Mouse (Mus musculus) gastrocnemius, adult 8-10 months (tissue): Measurements from ENCODE around the gene AF067061. TPM values are rescaled to one million over a fixed set of nuclear protein-coding genes. Genes with fewer than 3 reads are reported as not detected.

Source experiments
- total RNA-seq, 4 experiments: library from RNA; stranded (reverse); gene quantifications; 2 replicates each; pipeline ENCODE4 v1.2.4; 2022

AF067061 gene
- total RNA-seq, 4 experiments from 2014 or later: not detected

Other genes with a start within 250 kb of the AF067061 start
- not detected for gene Gm36079, start 236.1 kb upstream of the AF067061 start, total RNA-seq
- under 1 TPM in 2 of 4 experiments, not detected in 2; 0.12 to 0.22 TPM for gene Gm21188, start 210.9 kb upstream of the AF067061 start, total RNA-seq
- not detected for gene Gm20767, start 122.9 kb upstream of the AF067061 start, total RNA-seq
- not detected for gene Gm21818, start 90.7 kb upstream of the AF067061 start, total RNA-seq
- not detected for gene Gm21762, start 47.2 kb upstream of the AF067061 start, total RNA-seq
- not detected for gene Gm21731, start 24.0 kb upstream of the AF067061 start, total RNA-seq
- not detected for gene BC147527, start 37.3 kb downstream of the AF067061 start, total RNA-seq
- not detected for gene Tcstv3, start 53.8 kb downstream of the AF067061 start, total RNA-seq